Mouse (Mus musculus) urinary bladder, postnatal 14 days (tissue): ENCODE data around the gene Lrrc38.
"Not testable (repeated sequence)": the region's sequence is repeated elsewhere in the genome, so short reads cannot be mapped to it uniquely, and the experiment has no call there.

Experiments used
- DNase-seq: peaks from one replicate; pipeline ENCODE4 v3.0.0; 2021; ENCODE audit warnings: low spot score

Gene Lrrc38

DNA sequence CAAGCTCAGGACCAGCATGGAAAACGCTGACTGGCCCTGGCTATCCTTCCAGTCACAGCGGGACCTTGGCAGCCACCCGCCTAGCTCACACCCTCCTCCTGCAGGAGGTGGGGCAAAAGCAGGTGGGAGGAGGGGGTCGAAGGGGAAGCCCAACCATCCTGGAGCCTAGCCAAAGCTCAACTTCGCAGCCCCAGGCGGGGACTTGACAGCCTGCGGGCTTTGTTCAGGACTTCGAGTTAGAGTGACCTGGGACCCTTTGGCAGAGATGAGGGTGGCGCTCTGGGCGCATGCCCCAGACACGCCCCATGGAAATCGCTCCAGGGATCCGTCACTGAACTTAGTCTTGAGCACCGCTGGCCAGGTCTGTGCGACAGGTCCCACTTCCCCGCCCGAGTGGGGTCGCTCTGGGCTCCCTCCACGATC is at the start of gene Lrrc38:
Lrrc38 (plus strand) TSS at position 274 of the 423 bp plus-strand sequence.
- no peak for DNase-seq

DNA sequence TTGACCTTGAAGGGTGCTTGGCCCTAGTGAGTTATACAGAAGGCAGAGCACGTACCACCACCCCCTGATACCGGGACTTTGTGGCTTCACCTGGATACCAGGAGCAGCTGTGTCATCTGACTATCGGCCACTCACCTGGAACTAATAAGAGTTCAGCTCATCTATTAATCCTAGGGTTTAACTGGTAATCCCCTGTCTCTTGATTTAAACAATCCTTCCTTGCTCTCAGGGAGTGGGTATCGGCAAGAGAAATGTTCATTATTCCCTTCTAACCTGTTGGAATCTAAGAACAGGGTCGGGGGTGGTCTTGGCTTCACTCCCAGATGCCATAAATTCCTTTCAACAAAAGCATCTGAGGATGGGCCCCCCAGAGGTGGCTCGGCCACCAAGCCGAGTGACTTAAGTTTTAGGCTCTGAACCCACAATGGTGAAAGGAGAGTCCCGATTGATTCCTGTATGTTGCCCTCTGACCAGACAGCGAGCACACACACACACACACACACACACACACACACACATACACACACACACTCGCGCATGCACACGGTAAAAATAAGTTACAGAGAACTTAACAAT is 49.4 kb upstream of the Lrrc38 start:
- DNase-seq, result no peak

DNA sequence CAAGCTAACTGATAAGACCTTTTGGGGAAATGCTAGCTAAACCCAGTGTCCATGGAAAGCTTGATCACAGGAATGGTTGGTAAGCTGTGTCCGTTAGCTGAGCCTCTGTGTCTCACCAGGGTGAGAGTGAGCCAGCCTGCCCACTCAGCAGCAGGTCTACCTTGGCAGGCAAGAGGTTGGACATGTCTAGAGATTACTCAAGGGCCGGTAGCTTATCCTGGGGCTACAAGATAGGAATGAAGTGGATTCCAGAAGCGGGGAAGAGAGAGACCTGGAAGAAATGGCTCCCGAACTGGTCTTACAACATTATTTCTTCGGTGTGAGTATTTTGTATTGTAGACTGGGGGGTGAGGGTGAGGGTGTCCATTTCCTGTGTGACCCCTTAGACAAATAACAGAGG is 48.5 kb upstream of the Lrrc38 start:
- no peak for DNase-seq

DNA sequence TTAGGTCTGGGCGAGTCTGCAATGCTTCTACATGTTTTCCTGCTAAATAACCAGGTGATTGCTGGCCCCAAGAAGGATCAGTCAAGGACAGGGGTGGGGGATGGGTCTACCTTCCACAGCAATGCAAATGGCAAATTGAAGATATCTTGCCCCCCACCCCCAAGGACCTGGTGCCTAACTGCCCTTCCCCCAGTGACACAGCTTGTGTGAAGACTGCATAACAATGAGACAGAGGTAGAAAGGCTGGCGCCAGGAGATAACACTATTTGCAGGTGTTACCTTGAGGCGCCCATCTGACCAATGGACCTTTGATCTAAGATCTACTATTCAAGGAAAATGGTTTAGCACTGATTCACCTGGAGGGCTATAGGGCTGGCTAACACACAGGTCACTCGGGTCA is 47.7 kb upstream of the Lrrc38 start:
- DNase-seq, result no peak

DNA sequence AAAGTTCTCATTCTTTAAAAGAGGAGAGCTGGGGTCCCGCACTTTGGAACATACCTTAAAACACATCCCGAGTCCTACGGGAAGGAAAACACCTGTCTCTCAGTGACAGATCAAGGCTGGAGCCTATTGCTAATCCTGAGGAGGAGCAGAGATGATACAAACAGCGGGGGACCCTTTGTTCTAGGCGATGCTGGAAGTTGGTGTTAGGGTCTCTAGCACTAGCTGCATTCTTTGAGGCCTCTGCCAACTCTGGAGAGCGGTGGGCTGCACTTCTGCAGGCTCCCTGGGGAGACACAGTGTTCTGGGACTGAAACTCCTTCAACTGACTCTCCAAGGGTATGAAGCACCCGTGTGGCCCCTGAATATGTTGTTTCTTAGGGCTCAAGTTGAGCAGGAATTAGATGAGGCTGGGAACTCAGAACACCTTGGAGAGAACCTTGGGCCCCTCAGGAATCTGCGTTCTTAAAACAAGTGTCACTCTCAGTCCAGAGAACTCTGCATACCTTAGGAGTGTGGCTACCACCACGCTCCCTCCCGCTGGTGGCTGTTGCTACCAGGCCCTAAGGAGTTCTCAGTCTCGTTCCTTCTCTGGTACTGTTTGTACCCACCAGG is 47.2 kb upstream of the Lrrc38 start:
- no peak for DNase-seq

DNA sequence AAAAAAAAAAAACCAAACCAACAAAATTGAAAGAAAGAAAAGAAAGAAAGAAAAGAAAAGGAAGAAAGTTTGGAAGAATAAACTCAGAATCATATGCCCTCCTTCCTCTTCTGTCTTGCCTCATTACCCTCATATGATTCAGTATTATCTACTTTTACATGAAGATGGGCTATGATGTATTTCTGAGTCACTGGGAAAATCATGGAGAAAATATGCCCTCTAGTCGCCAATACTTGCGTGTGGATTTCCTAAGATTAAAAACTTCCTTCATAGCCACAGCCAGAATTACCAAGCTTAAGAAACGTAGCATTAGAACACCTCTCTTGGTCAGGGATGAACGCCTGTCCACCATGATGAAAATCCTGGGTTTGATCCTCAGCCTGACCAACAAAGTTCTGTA is 44.5 kb upstream of the Lrrc38 start:
- DNase-seq, result no peak

DNA sequence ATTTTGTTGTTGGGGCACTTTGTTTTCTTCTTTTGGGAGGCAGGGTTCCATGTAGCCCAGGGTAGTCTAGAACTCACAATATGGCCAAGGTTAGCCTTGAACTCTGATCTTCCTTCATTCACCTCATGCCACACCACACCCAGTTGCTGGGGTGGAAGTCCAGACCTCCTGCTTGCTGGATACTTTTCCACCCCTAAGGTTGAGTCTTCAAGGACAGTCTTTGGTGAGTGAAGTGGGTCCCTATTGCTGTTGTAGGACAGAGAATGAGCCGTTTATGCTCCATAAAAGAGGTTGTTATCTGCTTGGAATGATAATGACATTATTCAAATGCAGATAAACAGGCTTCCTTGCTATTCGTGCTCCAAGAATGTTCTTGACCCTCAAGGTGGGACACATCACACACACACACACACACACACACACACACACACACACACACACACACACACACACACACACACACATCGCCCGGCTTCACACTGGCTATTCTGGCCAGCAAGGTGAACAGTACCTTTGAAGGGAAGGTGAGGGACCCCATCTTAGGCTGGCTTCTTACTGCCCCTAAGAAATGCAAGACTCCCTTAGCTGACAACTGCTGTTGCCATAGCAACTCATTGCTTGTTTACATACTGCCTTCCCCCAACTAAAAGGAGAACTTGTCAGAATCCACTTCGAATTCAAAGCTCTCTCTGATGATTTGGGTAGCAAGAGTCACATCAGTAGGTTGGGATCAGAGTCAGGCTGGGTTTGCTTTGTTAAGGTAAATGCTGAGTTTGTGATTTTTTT is 43.4 kb upstream of the Lrrc38 start:
- DNase-seq, result no peak

DNA sequence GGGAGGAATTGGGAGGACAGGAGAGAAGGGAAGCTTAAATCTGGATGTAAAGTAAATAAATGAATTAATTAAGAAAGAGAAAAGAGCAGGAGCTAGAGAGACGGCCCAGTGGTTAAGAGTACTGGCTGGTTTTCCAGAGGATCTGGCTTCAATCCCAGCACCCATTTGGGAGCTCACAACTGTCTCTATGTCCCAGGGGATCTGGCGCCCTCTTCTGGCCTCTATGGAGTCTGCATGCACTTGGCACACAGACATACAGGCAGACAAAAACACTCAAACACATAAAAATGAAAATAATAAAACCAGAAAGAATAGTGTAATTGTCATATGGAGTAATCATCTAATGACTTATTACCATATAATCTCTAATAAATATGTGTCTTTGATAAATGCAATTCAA is 38.2 kb upstream of the Lrrc38 start:
- DNase-seq, result peak; percentile 39

DNA sequence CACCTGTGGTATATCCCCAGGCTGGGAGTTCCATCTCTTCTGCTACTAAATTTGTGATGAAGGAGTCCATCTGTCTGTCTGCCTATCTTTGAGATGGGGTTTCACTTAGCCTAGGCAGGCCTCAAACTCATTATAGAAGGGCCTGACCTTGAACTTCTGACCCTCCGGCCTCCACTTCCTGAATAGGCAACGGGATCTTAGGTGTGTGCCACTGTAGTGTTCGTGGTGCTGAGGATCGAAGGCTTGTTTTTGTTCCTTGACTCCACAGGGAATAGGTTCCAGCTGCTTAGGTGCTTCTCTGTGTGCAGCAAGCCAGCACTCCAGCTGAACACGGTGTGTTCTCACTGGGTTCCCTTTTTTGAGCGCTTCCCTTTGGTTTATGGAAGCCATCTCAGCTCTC is 36.3 kb upstream of the Lrrc38 start:
- no peak for DNase-seq

DNA sequence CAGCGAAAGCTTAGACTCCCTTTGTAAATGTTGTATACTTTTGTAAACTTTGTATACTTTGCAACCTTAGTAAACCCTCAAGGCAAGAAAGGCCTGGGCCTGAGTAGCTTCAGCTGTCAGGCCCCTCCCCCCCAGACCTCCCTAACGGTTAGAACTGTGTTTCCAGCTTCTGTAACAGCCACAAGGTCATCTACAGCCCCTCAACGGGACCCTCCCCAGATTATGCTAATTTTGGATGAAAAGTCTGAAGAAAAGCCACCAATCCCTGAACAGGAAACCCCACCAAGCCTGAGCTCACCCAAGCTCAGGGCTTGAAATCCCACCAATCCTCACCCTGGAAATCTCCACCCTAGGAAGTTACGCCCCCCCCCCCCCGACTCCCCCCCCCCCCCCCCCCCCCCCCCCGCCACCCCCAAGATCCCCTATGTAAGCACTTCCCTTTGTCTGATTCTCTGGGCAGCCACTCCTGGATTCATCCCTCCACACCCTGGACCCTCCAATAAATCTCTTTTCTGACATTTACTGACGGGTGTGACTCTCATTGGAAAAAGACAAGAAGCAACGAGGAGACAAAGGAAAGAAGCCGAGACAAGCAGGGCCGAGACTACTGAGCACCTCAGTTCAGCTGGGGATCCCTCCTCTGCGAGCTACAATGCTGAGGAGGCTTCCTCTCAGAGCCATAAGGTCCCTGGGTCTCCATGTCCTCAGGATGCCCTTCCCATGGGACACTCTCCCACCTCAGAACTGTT is 25.2 kb upstream of the Lrrc38 start:
- no peak for DNase-seq

DNA sequence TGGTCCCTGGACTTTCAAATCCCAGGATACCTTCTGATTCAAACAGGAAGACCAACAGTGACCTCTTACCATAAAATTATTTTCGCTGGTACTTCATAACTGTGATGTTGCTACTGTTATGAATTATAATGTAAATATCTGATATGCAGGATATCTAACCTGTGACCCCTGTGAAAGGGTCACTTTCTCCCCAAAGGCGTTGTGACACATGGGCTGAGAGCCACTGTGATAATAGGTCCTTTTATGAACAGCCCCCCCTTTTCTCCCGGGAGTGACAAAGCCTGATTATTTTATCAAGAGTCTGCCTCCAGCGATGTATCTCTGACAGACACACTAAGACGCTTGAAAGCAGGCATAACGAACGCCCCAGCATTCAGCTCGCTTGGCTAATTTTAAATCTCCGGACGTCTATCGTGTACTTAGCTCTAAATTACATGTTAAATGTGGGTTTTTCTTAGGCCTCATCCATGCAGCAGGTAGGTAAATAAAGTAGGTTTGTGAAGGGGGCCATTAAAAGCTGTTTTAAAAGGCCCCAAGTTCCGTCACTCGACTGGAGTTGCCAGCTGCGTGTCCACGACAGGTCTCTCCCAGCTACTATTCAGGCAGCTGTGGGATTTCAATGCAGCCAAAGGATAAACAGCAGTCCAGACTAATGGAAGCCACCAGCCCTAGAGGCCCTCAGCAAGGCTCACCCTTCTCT is 24.5 kb upstream of the Lrrc38 start:
- DNase-seq, result no peak

DNA sequence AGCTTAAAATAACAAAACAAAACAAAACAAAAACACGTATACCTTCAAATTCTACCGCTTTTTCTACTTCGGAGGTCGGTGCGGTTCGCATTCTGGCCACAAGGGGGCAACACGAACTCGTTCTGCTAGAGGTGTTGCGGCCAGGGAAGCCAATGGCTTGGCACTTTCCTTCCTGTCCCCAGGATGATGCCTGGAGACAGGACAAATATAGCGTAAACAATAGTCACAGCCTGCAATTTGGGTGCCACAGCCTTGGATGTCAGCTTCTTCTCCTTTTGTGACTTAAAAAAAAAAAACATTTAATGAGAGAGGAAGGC is 24.0 kb upstream of the Lrrc38 start:
- peak; percentile 86 for DNase-seq

DNA sequence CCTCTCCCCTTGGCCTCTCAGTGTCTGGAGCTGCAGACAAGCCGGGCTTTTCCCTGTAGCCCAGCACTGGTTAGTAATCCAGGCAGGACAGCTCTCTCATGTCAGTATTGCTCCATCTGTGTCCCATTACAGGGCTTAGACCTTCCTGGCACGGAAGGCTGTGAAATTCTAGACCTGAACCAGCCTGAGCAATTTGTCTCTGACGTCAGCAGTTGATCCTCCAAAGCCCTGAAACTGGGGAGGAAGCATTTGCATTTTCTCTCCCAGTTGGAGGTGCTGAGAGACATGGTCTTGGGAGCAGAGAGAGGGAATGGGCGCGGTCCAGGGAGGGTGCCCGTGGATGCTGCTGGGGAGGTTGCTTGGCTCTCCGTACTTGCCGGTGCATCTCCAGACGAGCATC is 19.0 kb upstream of the Lrrc38 start:
- peak; percentile 46 for DNase-seq

DNA sequence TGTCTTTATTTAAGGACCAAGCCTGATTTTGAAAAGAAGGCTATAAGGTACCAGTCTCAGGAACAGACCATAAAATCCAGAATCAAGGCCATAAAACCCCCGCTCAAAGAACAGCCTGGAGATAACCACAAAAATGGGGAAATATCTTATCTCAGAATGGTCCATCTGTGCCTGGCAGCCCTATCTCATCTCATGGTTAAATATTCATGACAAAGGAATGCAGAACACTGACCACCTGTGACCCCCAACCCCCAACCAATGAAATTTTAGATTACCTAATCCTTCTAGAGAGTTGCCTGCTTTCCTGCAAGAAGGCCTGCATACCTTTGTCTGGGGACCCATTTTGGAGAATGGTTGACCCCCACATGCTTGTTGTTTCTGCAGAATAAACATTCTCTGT is 17.8 kb upstream of the Lrrc38 start:
- DNase-seq, result no peak

DNA sequence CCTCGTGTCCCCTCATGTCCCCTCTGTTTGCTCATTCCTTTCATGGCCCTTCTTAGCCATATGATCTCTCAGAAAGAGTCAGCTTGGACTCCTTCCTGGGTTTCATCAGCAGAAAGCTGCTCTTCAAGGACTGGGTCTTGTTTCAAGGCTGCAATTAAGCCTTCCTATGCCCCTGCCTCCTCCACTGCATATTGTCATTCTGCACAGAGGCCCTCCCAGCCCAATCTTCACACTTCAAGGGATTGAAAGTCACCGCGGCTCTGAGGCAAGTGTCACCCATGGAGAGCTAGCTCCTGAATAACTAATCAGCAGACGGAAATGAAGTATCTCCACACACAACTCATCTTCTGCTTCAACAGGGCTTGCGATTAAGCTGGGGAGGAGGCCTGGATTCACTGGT is 15.4 kb upstream of the Lrrc38 start:
- DNase-seq, result no peak

DNA sequence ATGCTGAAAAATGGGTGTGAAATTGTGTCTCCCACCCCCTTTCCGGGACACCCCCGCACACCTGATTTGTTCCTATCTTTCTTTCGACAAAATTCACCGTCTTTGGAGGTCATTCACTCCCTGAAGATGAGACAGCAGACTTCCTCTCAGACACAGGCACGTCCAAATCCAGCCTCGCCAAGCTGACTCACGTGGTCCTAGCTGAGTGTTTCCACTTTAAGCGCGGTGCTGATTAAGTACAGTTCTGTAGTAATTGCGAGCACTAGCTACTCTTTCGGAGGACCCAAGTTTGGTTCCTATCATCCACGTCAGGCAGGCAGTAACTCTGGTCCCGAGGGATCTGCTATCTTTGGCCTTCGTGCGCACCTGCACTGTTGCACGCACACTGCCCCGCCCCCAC is 14.6 kb upstream of the Lrrc38 start:
- DNase-seq, result no peak

DNA sequence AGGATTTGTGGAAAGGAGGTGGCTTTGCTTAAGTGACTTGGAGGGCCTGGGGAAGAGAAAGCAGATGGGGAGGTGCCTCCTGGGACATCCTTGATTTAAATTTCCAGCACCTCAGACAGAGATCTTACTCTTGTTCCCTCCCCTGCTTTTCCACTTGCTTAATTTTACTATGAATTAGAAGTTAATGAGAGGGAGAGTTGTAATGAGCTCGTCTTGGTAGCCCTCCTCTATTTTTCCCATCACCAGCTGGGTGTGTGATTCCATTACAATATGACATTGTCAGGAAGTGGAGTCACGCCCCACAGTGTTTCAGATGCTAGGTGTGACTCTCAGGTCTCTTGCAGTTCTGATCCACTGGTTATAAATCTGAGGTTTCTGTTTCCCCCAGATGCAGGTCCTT is 13.5 kb upstream of the Lrrc38 start:
- DNase-seq, result no peak

DNA sequence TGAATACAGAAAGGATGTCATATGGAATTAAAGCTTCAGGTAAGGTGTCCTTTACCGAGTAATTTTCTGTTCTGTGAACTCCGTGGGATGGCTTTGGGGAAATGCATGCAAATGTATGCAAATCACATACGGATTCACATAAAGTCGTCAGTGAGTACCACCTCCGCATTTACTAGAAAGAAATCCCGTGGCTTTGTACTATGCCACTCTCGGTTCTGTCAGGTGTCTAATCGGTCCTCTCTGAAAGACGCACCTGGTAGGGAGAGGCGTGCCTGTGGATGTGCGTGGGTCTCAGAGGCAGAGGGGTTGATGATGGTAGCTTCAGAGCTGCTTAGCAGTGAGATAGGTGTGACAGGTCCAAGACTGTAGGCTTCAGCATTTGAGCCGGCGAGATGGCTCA is 9.7 kb upstream of the Lrrc38 start:
- no peak for DNase-seq

DNA sequence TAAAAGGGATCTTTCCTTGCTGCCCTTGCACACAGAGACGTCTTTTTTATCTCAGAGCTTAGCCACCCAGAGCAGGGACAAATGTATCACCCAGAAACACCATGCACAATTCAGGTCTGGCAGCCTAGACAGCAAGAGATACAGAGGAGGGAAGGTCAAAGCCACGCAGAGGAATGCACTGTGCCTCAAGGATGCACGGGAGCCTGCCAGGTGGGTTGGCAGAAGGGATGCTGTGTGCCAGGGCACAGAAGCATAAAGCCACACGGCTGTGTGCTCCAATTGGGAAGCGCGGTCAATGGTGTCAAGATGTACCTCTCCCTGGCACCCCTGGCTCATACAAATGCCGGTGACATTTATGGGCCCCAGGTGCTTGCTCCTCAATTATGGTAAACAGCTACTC is 8.1 kb upstream of the Lrrc38 start:
- no peak for DNase-seq

DNA sequence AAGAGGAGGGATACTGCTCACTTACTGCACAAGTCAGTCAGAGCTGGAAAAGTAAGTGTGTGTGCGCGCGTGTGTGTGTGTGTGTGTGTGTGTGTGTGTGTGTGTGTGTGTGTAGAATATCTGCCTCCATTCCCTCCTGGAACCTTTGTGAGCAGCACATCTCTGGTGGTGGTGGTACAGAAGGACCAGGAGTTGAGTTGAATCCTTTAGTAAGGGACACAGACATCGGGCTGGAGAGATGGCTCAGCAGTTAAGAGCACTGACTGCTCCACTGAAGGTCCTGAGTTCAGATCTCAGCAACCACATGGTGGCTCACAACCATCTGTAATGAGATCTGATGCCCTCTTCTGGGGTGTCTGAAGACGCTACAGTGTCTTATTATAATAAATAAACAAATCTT is 4.1 kb upstream of the Lrrc38 start:
- not testable (repeated sequence) for DNase-seq

DNA sequence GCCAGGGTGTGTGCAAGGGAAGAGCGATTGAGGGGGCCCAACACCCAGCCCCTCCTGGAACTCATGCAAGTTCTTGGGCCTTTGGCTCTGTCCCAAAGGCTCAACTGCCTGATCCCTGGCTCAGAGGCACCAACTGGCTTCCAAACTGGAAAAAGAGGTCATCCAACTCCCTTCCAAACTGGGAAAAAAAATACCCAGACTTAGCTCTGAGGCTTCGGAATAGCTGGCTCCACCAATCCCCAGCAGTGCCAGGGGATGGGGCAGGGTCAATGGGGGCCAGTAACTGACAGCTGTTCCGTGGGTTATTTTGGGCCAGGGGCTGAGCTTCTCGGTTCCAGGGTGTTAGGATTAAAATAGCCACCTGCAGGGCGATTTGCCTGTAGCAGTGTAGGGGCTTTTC is 879 bp upstream of the Lrrc38 start:
- DNase-seq, result no peak
